Mouse (Mus musculus): Measurements from ENCODE around the gene Atxn2. TPM values are rescaled to one million over a fixed set of nuclear protein-coding genes. Genes with fewer than 3 reads are reported as not detected.

Gene Atxn2
- polyA plus RNA-seq, 1 experiment from 2014 or later = 43.5 TPM

GRCm38 (mm10) chr5:121762949-121763348, 51.8 kb downstream of the Atxn2 start:
- H3K9ac ChIP-seq (ENCODE audit: low read length) = no peak overlapping the region
- DNase-seq (ENCODE audit: low spot score) (no peak), ATAC-seq (no peak)
- H3K9me3 ChIP-seq (replicated peaks; ENCODE audit: control insufficient read depth, low read length) = no peaks in the 10 kb centered on the region
- H3K27me3 ChIP-seq (replicated peaks; ENCODE audit: control insufficient read depth, insufficient read depth, low read length) = no peaks in the 10 kb centered on the region
- 92% methylated on average over 6 of the region's 6 CpGs for WGBS
- peaks cover 25% of the 10 kb centered on the region for H3K36me3 ChIP-seq (ENCODE audit: control insufficient read depth, insufficient read depth, low read length)
- no peak overlapping the region for H3K27ac ChIP-seq (ENCODE audit: low read depth, low read length)
- H3K4me3 ChIP-seq (ENCODE audit: low read depth, low read length) = no peak overlapping the region
- no peaks in the 10 kb centered on the region for H3K4me1 ChIP-seq (ENCODE audit: control insufficient read depth, insufficient read depth, low read length)
- no peak overlapping the region for H3K4me2 ChIP-seq (ENCODE audit: low read length)

- H3K4me1 ChIP-seq (ENCODE audit: control insufficient read depth, insufficient read depth, low read length) = no peaks in the 10 kb centered on the region; the same call in 1 of the 2 replicates
- no peaks in the 10 kb centered on the region for H3K9me3 ChIP-seq (replicated peaks; ENCODE audit: control insufficient read depth, low read length)
- H3K27ac ChIP-seq (ENCODE audit: low read depth, low read length) = no peak overlapping the region
- DNase-seq (ENCODE audit: low spot score) (no peak), ATAC-seq (no peak)
- H3K36me3 ChIP-seq (ENCODE audit: control insufficient read depth, insufficient read depth, low read length) = peaks cover 11% of the 10 kb centered on the region; the same call in 1 of the 2 replicates
- H3K27me3 ChIP-seq (replicated peaks; ENCODE audit: control insufficient read depth, insufficient read depth, low read length) = no peaks in the 10 kb centered on the region
- WGBS = 90% methylated on average over 2 of the region's 2 CpGs
- no peak overlapping the region for H3K4me3 ChIP-seq (ENCODE audit: low read depth, low read length)
- no peak overlapping the region for H3K9ac ChIP-seq (ENCODE audit: low read length)
- H3K4me2 ChIP-seq (ENCODE audit: low read length) = no peak overlapping the region
Measured at GRCm38 (mm10) chr5:121765020-121765419, 53.9 kb downstream of the Atxn2 start.

DNA sequence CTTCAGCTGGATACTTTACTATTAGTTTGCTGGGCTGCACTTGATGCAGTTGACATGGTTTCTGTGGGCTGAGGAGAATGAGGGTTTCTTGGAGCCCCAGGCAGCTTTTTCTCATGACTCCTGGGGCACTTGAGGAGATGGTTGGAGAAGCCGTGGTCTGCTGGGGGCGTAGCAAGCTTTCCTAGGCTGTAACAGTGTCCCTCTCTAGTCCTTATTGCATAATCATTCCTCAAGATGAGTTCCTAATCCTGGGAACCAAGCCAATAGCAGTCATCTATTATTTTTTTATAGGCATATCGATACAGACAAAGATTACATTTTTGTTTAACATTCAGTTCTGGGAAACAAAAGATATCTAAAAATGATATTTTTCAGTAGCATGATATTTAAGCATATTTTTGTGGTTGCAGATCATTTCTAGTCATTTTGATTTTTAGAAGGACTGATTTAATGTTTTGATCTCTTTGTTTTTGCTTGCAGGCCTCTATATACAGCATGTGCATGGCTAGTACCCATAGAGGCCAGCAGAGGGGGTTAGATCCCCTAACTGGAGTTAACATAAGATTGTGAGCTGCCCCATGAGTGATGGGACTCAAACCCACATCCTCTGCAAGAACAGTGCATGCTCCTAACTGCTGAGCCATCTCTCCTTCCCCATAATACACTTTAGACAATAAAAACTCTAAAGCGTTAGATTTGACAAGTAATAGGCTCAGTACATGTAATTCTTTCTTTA, 55.1 kb downstream of the Atxn2 start:
- Histone ChIP-seq H3K9ac (ENCODE audit: low read length) (no peak overlapping the region), H3K27ac (ENCODE audit: low read depth, low read length) (no peak overlapping the region), H3K27me3 (replicated peaks; ENCODE audit: control insufficient read depth, insufficient read depth, low read length) (no peaks in the 10 kb centered on the region), H3K36me3 (ENCODE audit: control insufficient read depth, insufficient read depth, low read length) (0 out of 2 replicates have a peak, but pooled peaks cover 7% of the 10 kb centered on the region), H3K9me3 (replicated peaks; ENCODE audit: control insufficient read depth, low read length) (no peaks in the 10 kb centered on the region), H3K4me3 (ENCODE audit: low read depth, low read length) (no peak overlapping the region), H3K4me1 (ENCODE audit: control insufficient read depth, insufficient read depth, low read length) (no peaks in the 10 kb centered on the region; the same call in 1 of the 2 replicates), H3K4me2 (ENCODE audit: low read length) (no peak overlapping the region)
- WGBS = 95% methylated on average over 4 of the region's 4 CpGs
- DNase-seq (ENCODE audit: low spot score) = no peak
- no peak for ATAC-seq

GRCm38 (mm10) chr5:121767564-121767963, 56.4 kb downstream of the Atxn2 start:
- WGBS = 81% methylated on average over 2 of the region's 2 CpGs
- no peak overlapping the region for H3K27ac ChIP-seq (ENCODE audit: low read depth, low read length)
- H3K9ac ChIP-seq (ENCODE audit: low read length) = no peak overlapping the region

DNA sequence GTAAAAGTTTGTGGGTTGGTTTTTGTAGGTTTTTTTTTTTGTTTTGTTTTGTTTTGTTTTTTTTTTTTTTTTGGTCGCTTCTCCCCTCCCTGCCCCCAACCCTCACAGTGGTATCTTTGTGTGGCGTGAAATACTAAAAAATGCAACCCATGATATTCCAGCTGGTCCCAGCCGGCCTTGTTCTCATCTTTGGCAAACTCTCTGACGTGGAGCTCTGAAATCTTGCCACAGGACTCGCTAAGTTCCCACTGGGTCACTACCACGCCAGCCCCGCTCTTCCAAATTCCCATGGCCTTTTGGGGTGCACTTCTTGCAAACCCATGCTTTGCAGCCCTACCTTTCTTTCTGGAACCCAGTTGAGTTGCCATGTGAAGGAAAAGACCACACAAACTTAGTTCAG, 58.7 kb downstream of the Atxn2 start:
- Histone ChIP-seq H3K4me3 (ENCODE audit: low read depth, low read length) (no peak overlapping the region), H3K4me2 (ENCODE audit: low read length) (no peak overlapping the region), H3K36me3 (ENCODE audit: control insufficient read depth, insufficient read depth, low read length) (peaks cover 30% of the 10 kb centered on the region), H3K27me3 (replicated peaks; ENCODE audit: control insufficient read depth, insufficient read depth, low read length) (no peaks in the 10 kb centered on the region), H3K9me3 (replicated peaks; ENCODE audit: control insufficient read depth, low read length) (no peaks in the 10 kb centered on the region), H3K9ac (ENCODE audit: low read length) (no peak overlapping the region), H3K27ac (ENCODE audit: low read depth, low read length) (no peak overlapping the region), H3K4me1 (ENCODE audit: control insufficient read depth, insufficient read depth, low read length) (no peaks in the 10 kb centered on the region; the same call in 1 of the 2 replicates)
- no peak for DNase-seq (ENCODE audit: low spot score)
- ATAC-seq = no peak
- 88% methylated on average over 7 of the region's 7 CpGs for WGBS

More at GRCm38 (mm10) chr5:121767564-121767963, 56.4 kb downstream of the Atxn2 start:
- no peaks in the 10 kb centered on the region; the same call in 1 of the 2 replicates for H3K4me1 ChIP-seq (ENCODE audit: control insufficient read depth, insufficient read depth, low read length)
- ATAC-seq (no peak), DNase-seq (ENCODE audit: low spot score) (no peak)
- H3K9me3 ChIP-seq (replicated peaks; ENCODE audit: control insufficient read depth, low read length) = no peaks in the 10 kb centered on the region
- H3K27me3 ChIP-seq (replicated peaks; ENCODE audit: control insufficient read depth, insufficient read depth, low read length) = no peaks in the 10 kb centered on the region
- no peak overlapping the region for H3K4me2 ChIP-seq (ENCODE audit: low read length)
- H3K4me3 ChIP-seq (ENCODE audit: low read depth, low read length) = no peak overlapping the region
- peaks cover 18% of the 10 kb centered on the region for H3K36me3 ChIP-seq (ENCODE audit: control insufficient read depth, insufficient read depth, low read length)

DNA sequence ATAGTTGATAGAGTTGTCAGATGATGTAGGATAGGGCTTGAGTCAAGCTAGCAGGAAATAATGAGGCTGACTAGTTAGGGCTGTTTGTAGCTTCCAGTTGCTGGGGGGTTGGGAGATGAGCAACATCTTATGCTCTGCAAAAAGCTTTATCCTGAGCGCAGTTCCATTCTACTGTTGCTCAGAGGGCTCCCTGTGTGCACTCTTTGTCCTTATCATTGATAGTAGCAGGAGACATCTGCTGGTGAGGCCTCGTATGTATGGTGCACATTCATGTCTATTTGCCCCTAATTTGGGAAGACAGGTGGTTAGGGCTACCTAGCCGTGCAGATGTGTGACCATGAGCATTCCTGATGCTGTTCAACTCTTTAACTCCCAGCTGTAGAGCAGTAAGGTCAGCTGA, 60.5 kb downstream of the Atxn2 start:
- ATAC-seq = no peak
- peaks cover 41% of the 10 kb centered on the region for H3K36me3 ChIP-seq (ENCODE audit: control insufficient read depth, insufficient read depth, low read length)

DNA sequence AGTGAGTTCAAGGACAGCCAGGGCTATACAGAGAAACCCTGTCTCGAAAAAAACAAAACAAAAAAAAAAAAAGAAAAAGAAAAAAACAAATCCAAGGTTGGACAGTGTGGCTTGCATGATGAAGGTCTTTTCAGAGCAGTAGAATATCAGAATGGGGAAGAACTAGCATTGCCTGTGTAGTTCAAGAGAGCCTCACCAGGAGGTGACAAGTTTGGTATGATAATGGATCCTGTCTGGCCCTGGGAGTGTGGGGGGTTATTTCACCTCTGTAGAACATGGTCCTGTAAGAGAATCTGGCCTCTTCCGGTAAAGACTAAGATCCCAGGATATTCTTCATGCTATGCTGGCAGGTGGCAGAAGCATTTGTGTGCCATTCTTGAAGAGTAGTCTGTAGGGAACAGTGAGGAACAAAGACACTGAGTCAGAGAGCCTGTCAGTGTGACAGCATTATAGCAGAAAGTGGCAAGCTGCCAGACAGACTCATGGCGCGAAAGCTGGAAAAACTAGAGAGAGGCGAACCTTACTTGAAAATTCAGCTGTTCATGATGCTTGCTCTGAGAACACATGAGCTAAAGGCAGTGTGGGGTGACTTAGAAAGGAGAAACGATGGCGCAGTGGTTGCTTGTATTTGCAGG, 67.5 kb downstream of the Atxn2 start:
- H3K9ac ChIP-seq (ENCODE audit: low read length) = no peak overlapping the region
- H3K4me3 ChIP-seq (ENCODE audit: low read depth, low read length) = no peak overlapping the region
- H3K36me3 ChIP-seq (ENCODE audit: control insufficient read depth, insufficient read depth, low read length) = peaks cover 51% of the 10 kb centered on the region
- H3K9me3 ChIP-seq (replicated peaks; ENCODE audit: control insufficient read depth, low read length) = no peaks in the 10 kb centered on the region
- H3K4me2 ChIP-seq (ENCODE audit: low read length) = no peak overlapping the region
- H3K27me3 ChIP-seq (replicated peaks; ENCODE audit: control insufficient read depth, insufficient read depth, low read length) = no peaks in the 10 kb centered on the region
- peak; percentile 91 for DNase-seq (ENCODE audit: low spot score)
- H3K4me1 ChIP-seq (ENCODE audit: control insufficient read depth, insufficient read depth, low read length) = peaks cover 5% of the 10 kb centered on the region
- H3K27ac ChIP-seq (ENCODE audit: low read depth, low read length) = peak overlapping the region; percentile 84
- WGBS = 31% methylated on average over 7 of the region's 7 CpGs
- peak; percentile 78; the same call in 1 of the 2 replicates for ATAC-seq

More for the DNA sequence above, 60.5 kb downstream of the Atxn2 start:
- Histone ChIP-seq H3K9me3 (replicated peaks; ENCODE audit: control insufficient read depth, low read length) (no peaks in the 10 kb centered on the region), H3K27ac (ENCODE audit: low read depth, low read length) (no peak overlapping the region), H3K4me1 (ENCODE audit: control insufficient read depth, insufficient read depth, low read length) (no peaks in the 10 kb centered on the region; the same call in 1 of the 2 replicates), H3K4me2 (ENCODE audit: low read length) (no peak overlapping the region), H3K9ac (ENCODE audit: low read length) (no peak overlapping the region), H3K27me3 (replicated peaks; ENCODE audit: control insufficient read depth, insufficient read depth, low read length) (no peaks in the 10 kb centered on the region), H3K4me3 (ENCODE audit: low read depth, low read length) (no peak overlapping the region)
- WGBS = 97% methylated on average over 3 of the region's 3 CpGs
- DNase-seq (ENCODE audit: low spot score) = no peak

DNA sequence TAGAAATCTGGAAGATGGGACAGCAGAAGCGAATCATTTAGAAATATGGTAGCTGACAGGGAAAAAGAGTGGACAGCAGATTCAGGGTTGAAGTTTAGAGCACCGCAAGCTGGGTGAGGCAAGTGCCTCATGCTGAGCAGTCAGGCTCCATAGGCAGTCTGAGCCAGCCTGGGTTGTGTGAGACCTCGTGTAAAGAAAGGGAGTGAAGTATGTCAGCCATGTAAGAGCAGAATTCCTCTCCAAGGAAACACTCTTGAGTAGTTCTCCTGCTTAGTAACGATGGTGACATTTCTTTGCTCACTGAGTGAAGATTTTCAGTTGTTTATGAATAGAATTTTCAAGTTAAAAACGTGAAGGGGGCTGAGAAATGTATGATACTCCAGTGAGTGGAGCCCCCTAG, 69.0 kb downstream of the Atxn2 start:
- DNase-seq (ENCODE audit: low spot score) (no peak), ATAC-seq (no peak)
- Histone ChIP-seq H3K4me3 (ENCODE audit: low read depth, low read length) (no peak overlapping the region), H3K4me2 (ENCODE audit: low read length) (no peak overlapping the region), H3K27ac (ENCODE audit: low read depth, low read length) (no peak overlapping the region), H3K4me1 (ENCODE audit: control insufficient read depth, insufficient read depth, low read length) (peaks cover 5% of the 10 kb centered on the region), H3K36me3 (ENCODE audit: control insufficient read depth, insufficient read depth, low read length) (peaks cover 50% of the 10 kb centered on the region), H3K9me3 (replicated peaks; ENCODE audit: control insufficient read depth, low read length) (no peaks in the 10 kb centered on the region), H3K27me3 (replicated peaks; ENCODE audit: control insufficient read depth, insufficient read depth, low read length) (no peaks in the 10 kb centered on the region), H3K9ac (ENCODE audit: low read length) (no peak overlapping the region)
- WGBS = 82% methylated on average over 5 of the region's 5 CpGs

DNA sequence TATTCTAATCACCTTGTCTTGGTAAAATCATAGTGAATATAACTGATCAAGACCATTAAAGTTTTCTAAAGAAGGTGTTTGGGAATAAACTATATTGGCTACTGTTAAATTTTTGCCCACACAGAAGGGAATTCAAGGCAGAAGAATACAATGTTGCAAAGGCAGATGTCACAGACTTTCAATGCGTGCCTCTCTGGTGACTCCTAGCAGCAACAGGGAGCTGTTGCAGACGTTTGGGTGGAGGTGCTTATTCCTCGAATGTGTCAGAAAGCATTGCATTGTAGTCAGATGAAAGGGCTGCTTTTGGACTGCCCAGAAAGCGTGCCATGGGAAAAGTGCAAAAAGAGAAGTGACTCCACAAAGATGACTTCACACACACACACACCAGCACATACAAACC, 71.3 kb downstream of the Atxn2 start:
- Histone ChIP-seq H3K4me3 (ENCODE audit: low read depth, low read length) (no peak overlapping the region), H3K4me2 (ENCODE audit: low read length) (no peak overlapping the region), H3K9me3 (replicated peaks; ENCODE audit: control insufficient read depth, low read length) (no peaks in the 10 kb centered on the region), H3K4me1 (ENCODE audit: control insufficient read depth, insufficient read depth, low read length) (peaks cover 5% of the 10 kb centered on the region), H3K27me3 (replicated peaks; ENCODE audit: control insufficient read depth, insufficient read depth, low read length) (no peaks in the 10 kb centered on the region), H3K36me3 (ENCODE audit: control insufficient read depth, insufficient read depth, low read length) (peaks cover 60% of the 10 kb centered on the region), H3K9ac (ENCODE audit: low read length) (no peak overlapping the region), H3K27ac (ENCODE audit: low read depth, low read length) (no peak overlapping the region)
- ATAC-seq (no peak), DNase-seq (ENCODE audit: low spot score) (peak; percentile 23)
- WGBS = 54% methylated on average over 4 of the region's 4 CpGs
